Mouse (Mus musculus) olfactory bulb, adult 2 months (tissue): Measurements from ENCODE around the gene Wdr78. TPM values are rescaled to one million over a fixed set of nuclear protein-coding genes. Genes with fewer than 3 reads are reported as not detected.

Source experiments
- H3K27ac ChIP-seq: fragments of 200-500 bp; 2 replicates; pipeline ENCODE4 v1.5.1; 2012; ENCODE audit warnings: low read depth, low read length; ENCODE audit not compliant: insufficient read depth
- H3K4me1 ChIP-seq: fragments of 200-500 bp; 2 replicates; pipeline ENCODE4 v1.6.1; 2012; ENCODE audit warnings: low read length; ENCODE audit not compliant: control insufficient read depth, insufficient read depth
- H3K4me3 ChIP-seq: fragments of 200-500 bp; 2 replicates; pipeline ENCODE4 v1.5.1; 2012; ENCODE audit warnings: mild to moderate bottlenecking, low read depth, low read length, moderate library complexity; ENCODE audit not compliant: insufficient read depth
- CTCF ChIP-seq: fragments of 200-500 bp; IDR thresholded peaks from 2 replicates; pipeline ENCODE4 v1.5.1; 2012; ENCODE audit warnings: low read depth, mild to moderate bottlenecking, low read length, moderate library complexity; ENCODE audit not compliant: insufficient read depth
- POLR2A ChIP-seq: fragments of 200-500 bp; IDR thresholded peaks from 2 replicates; pipeline ENCODE4 v1.6.1; 2012; ENCODE audit warnings: mild to moderate bottlenecking, low read depth, low read length, moderate library complexity; ENCODE audit not compliant: insufficient read depth
- WGBS: fragments of 180-500 bp; shearing (Covaris S2); methylation state at CpG from one replicate; pipeline ENCODE4 v1.1.7; 2018; 5-methylcytosine and 5-hydroxymethylcytosine counted together
- polyA plus RNA-seq: library from polyadenylated mRNA; stranded (reverse); fragments of >200 nt; gene quantifications from 2 replicates; pipeline ENCODE4 v1.2.4, GENCODE M21; 2012; ENCODE audit warnings: low replicate concordance; ENCODE audit not compliant: missing spikeins, insufficient read depth, insufficient read length

Wdr78 gene
- polyA plus RNA-seq, 1 experiment = not detected

- Histone ChIP-seq H3K4me1 (no peaks in the 10 kb centered on the region), H3K27ac (no peak overlapping the region), H3K4me3 (no peak overlapping the region)
- 86% methylated on average over 4 of the region's 4 CpGs for WGBS
- no peak for TF ChIP-seq POLR2A
- no peak for TF ChIP-seq CTCF
These were observed 109.7 kb downstream of the Wdr78 start for GRCm38 (mm10) chr4:103004681-103005080.

- Histone ChIP-seq H3K27ac (no peak overlapping the region), H3K4me3 (no peak overlapping the region), H3K4me1 (no peaks in the 10 kb centered on the region)
- 85% methylated on average over 3 of the region's 3 CpGs for WGBS
- no peak for TF ChIP-seq POLR2A
- no peak for TF ChIP-seq CTCF
These were observed 122.7 kb downstream of the Wdr78 start for GRCm38 (mm10) chr4:102991685-102992084.

- H3K4me3 ChIP-seq = no peak overlapping the region
- 88% methylated on average over 11 of the region's 11 CpGs for WGBS
- H3K27ac ChIP-seq = no peak overlapping the region
- no peaks in the 10 kb centered on the region for H3K4me1 ChIP-seq
- TF ChIP-seq CTCF = no peak
- TF ChIP-seq POLR2A = no peak
These were observed 123.6 kb downstream of the Wdr78 start for GRCm38 (mm10) chr4:102990595-102991340.

DNA sequence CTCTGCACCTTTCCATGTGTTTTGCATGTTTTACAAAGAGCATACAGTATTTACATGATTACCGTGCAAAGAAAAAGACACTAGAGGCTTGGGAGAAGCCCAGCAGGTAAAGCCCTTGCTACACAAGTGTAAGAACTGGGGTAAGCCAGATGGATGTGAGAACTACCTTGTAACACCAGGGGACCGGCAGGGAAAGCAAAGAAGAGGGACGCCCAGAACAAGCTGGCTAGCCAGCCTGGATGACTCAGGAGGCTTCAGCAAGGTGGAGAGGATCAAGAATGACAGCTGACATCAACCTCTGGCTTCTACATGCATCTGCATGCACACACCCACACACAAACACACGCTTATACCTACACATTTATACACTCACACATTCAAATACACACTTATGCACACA, 124.3 kb downstream of the Wdr78 start:
- TF ChIP-seq CTCF = no peak
- 86% methylated on average over 4 of the region's 4 CpGs for WGBS

DNA sequence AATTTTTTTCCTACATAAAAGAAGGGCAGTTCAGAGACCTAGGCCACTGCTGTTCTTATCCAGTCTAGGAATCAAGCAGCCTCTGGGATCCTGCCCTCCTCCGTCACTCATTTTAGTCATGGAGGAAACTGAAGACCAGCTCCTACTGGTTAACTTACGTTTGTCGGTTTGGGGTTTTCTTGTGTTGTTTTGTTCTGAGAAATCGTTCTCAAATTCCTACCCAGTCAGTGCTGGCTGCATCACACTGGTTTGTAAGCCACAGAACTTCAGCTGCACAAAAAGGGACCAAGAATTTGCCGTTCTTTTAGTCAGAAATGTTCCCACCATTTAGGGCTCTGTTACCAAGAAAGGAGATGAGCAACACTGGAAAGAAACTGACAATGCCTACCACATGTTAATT, 125.0 kb downstream of the Wdr78 start:
- H3K27ac ChIP-seq = no peak overlapping the region
- no peak overlapping the region for H3K4me3 ChIP-seq
- 77% methylated on average over 5 of the region's 5 CpGs for WGBS
- H3K4me1 ChIP-seq = no peaks in the 10 kb centered on the region
- TF ChIP-seq POLR2A (no peak), CTCF (no peak)

More for the DNA sequence above, 124.3 kb downstream of the Wdr78 start:
- Histone ChIP-seq H3K4me1 (no peaks in the 10 kb centered on the region), H3K27ac (no peak overlapping the region), H3K4me3 (no peak overlapping the region)

DNA sequence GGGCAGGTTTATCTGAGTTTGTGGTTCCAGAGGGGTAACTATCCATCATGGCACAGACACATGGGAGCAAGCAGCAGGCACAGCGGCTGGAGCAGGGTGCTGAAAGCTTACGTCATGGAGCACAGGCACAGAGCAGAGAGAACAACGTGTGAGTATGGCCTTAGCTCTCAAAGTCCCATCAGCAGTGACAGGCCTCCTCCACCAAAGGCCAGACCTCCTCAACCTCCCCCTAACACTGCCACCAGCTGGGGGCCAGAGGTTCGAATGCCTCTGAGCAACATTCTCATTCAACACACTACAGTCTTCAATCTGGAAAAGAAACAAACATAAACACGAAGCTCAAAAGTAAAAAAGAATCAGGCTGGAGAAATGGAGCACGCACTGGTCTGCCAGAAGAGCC, 125.8 kb downstream of the Wdr78 start:
- TF ChIP-seq POLR2A = no peak
- no peak for TF ChIP-seq CTCF
- Histone ChIP-seq H3K4me1 (no peaks in the 10 kb centered on the region), H3K4me3 (no peak overlapping the region), H3K27ac (no peak overlapping the region)
- WGBS = 86% methylated on average over 6 of the region's 6 CpGs

Other genes with a start within 250 kb of the Wdr78 start
- not detected in 2 replicates for gene Tctex1d1, start 135.9 kb downstream of the Wdr78 start, polyA plus RNA-seq
- not detected in 2 replicates for gene Insl5, start 87.7 kb downstream of the Wdr78 start, polyA plus RNA-seq
- gene Mier1, start 165 bp downstream of the Wdr78 start, polyA plus RNA-seq = not detected in 2 replicates
- not detected in 2 replicates for gene Slc35d1, start 100.6 kb upstream of the Wdr78 start, polyA plus RNA-seq
- not detected in 2 replicates for gene 4921539E11Rik, start 176.3 kb upstream of the Wdr78 start, polyA plus RNA-seq
- gene Oma1, start 199.3 kb upstream of the Wdr78 start, polyA plus RNA-seq = not detected in 2 replicates